Mouse (Mus musculus) lung, postnatal 36 days (tissue): ENCODE measurements at regions not wholly inside any gene's neighbourhood (a gene's known extent, or its start where the extent isn't known, plus 50 kb on each side); places are given as distances from the start of the nearest gene placed in this dataset.
A peak's percentile ranks its signal among the peaks of the same experiment; 100 is the strongest.

Source experiments
- DNase-seq: peaks from one replicate; pipeline ENCODE4 v3.0.0; 2022; ENCODE audit warnings: mixed read lengths

DNA sequence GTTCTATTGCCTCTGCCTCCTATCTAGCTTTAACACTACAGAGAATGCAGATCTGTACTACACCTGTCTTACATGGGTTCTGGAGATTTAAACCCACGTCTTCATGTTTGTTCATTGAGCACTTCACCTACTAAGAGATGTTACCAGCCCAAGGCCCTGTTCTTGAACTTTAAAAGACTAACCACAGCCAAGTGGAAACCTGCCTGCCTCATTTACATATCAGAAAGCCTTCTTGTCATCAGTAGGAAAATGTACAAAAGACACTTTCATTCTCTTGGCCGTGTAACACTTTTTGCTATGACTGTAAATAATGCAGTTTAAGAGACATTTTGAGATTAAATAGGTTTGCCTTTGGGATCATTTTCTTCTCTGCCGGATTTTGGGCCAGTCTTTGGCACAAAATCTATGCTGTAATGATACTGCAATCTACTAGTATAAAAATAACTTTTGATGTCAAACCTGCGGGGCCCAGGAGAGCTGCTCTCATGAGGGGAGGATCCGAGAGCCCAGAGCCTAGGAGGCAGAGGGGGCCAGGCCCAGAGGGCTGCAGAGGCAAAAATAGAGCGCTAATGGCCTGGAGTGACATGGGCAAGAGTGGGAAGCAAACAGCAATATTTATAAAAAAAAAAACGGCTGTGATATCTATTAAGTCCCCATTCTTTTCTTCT, 318.4 kb upstream of the Myo3a start:
- no peak for DNase-seq

DNA sequence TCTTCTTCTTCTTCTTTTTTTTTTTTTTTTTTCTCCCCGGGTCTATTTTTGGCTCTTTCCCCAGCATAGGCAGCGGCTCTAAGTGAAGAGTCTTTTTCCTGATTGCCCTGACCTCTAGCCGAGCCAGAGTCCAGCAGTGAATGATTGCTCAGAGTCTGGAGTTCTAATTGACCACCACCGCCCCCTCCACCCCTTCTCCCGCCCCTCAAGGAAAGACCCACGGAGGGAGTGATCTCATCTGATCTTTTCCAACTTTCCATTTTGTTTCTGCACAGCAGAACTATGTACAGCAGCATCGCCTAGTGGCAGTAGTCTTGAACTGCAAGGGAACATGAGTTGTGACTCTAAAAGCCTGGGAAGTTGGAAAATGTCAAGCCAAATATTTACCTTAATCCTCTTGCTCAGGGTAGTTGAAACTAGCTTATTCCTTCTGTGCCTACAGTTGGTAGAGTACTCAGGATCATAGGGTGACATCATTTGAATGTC, 317.8 kb upstream of the Myo3a start:
- peak; percentile 62 for DNase-seq

GRCm38 (mm10) chr2:21917804-21918690, 309.3 kb upstream of the Myo3a start:
- peak; percentile 6 for DNase-seq

DNA sequence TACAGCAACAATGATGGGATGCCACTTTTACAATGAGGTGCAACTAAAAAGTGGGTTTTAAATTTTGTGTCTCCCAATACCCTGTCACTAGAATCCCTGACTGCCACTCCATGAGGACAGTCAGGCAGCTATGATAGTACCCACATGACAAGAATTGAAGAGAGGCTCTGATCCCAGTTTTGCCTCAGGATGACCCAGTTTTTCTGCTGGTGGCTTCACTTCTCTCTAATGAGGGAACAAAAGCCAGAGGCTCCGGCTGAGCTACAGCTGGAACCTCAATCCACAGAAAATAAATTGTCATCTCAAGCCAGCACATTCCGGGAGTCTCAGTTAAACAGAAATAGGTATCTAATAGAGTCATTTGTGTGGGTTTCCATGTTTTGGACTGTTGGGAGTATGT, 308.2 kb upstream of the Myo3a start:
- no peak for DNase-seq

GRCm38 (mm10) chr2:21927656-21928055, 299.6 kb upstream of the Myo3a start:
- no peak for DNase-seq

DNA sequence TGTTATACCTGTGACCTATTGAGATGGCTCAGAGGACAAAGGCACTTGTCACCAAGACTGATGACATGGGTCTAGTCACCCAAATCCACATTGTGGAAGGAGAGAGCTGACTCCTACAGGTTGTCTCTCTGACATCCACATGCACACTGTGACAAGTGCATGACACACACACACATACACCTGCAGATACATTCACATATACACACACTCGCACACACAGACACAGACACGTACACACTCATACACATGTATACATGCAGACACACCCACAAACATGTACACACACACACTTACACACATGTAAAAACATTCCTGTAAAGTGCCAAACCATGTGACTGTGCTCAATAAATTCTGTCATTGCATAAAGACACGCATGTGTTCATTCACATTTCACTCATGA, 287.3 kb upstream of the Myo3a start:
- DNase-seq = no peak

DNA sequence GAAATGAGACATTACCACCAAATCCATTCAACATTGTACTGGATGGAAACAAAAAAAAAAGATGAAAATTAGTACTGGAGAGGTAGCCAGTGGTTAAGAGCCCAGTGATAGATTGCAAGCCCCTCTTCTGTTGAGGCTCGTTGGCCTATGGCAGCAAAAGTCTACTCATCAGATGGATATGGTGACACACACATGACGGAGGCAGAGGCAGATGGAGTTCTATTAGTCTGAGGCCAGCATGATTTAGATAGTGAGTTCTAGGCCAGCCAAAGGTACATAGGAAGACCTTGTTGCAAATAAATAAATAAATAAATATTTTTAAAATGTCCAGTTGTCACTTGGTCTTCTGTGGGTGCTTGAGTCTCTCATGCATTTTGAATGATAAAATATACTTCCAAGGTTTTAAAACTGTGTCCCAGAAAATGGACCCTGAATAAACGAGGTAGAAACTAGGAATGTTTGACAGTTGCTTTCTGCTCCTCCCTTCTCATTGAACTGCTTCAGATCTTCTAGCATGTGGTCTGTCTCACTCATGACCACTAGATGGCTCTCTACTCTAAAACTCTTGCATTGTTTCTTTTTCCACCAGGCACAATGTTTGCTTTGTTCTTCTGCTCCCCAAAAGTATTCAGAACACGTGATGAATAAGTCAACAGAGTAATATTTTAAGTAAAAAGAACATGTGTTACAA, 286.4 kb upstream of the Myo3a start:
- peak; percentile 68 for DNase-seq

DNA sequence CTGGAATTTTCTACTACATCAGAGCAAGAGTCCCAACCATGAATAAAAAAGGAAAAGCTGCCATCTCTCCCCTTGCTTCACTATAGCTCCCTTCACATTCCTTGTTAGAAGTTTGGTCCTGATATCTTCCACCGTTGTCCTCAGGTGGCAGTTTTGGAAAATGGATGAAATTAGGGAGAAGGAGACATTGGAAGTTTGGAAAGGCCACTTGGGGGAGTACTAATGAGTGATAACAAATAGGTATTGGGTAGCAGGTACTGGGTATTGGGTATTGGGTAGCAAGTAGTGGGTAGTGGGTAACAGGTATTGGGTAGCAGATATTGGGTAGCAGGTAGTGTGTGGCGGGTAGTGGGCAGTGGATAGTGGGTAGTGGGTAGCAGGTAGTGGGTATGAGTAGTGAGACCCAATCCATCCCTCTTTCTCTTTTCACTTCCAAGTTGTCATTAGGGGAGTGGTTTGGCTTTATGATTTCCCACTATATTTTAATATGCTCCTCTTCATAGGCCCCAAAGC, 285.8 kb upstream of the Myo3a start:
- no peak for DNase-seq

- DNase-seq = no peak
Observed at GRCm38 (mm10) chr2:21943676-21944075, 283.6 kb upstream of the Myo3a start.

DNA sequence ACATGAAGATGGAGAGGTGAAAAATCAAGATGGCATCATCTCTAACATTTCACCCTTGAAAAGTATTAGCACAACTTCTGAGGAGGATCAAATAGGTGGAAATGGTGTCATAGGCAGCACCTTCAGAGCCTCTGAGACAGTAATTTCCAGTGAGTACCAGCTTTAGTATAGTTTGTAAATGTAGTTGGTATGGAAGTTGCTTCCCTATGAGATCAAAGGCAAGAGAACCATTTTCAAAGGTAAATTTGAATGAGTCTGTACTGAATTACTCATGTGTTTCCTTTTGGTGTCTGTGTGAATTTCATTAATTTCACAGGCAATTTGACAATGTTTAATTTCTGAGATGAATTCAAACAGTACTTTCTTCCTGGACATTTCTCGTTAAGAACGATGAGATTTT, 280.8 kb upstream of the Myo3a start:
- no peak for DNase-seq

DNA sequence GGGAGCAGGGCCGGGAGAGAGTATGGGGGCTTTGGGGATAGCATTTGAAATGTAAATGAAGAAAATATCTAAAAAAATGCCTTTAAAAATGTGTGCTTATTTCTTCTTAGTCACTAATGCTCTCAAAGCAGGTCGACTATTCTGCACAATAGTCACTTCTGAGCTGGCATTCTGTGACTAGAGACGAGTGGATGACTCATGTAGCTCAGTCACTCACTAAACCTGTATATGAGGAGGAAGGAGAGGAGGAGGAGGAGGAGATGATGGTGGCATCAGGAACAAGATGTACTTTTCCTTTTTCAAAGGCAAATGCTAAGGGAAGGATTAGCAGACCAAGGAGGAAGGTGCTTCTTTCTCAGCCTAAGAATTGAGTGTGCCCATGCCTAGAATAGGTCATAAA, 276.0 kb upstream of the Myo3a start:
- DNase-seq = no peak

DNA sequence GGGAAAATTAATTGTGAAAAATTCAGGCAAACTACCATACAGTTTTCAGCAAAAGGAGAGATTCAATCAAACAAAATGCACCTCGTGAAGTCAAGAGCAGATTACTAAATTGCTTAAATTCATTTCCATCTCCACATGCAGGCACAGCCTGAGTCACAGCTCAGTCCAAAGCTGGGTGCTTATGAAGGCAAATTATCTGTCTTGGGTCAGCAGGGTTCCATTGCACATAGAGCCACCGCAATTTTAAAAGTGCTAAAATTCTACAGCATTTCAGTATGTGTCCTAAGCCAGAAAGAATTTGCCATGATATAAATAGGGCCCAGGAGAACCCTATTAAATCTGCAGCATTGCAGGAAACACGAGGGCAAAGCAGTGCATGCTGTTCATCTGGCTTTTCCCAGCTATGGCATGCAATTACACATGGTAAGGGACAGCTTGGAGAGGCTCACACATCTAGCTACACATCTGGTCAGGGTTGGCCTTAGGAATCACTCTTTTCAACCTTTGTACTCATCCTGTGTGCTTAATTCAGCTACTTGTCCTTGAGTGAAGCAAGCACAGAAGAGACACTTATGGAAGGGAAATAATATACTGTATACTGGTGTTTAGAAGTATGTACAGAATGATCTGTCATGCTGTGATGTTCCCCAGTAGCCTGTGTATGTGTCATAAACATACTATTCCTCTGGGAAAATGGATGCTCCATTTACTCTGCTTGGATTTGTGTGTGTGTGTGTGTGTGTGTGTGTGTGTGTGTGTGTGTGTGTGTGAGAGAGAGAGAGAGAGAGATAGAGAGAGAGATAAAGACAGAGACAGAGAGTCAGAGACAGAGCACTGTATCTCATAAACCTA, 271.0 kb upstream of the Myo3a start:
- DNase-seq = no peak

GRCm38 (mm10) chr2:21958365-21958764, 268.9 kb upstream of the Myo3a start:
- DNase-seq = peak; percentile 4

GRCm38 (mm10) chr2:21958802-21959201, 268.5 kb upstream of the Myo3a start:
- DNase-seq = no peak

GRCm38 (mm10) chr2:21963343-21964026, 263.8 kb upstream of the Myo3a start:
- no peak for DNase-seq

- no peak for DNase-seq
Observed at GRCm38 (mm10) chr2:21964027-21964605, 263.2 kb upstream of the Myo3a start.

DNA sequence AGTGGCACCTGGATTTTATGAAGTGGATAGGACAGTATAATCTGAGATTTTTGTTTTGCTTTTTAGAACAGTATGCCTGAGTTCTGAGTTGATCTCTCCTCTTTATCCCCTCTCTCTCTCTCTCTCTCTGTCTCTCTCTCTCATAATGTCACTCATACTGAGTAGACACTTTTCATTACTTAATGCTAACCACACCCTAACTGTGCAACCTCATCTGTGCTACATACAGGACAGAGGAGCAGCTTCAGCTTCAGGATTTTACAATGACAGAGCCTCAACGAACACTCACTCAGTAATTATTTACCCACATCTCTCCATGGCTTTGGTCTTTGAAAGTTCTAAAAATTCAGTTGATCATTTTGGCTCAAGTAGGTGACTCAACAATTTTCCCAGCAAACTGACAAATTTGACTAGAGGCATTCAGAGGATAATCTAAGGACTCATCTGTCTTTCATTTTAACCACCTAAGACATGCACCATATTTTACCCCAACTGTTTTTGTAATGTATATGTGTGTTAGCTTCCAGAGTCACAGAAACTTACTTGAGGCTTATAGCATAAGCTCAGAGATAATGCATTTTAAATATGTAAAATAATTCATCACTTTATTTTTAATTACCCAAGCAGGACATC, 256.4 kb upstream of the Myo3a start:
- no peak for DNase-seq

DNA sequence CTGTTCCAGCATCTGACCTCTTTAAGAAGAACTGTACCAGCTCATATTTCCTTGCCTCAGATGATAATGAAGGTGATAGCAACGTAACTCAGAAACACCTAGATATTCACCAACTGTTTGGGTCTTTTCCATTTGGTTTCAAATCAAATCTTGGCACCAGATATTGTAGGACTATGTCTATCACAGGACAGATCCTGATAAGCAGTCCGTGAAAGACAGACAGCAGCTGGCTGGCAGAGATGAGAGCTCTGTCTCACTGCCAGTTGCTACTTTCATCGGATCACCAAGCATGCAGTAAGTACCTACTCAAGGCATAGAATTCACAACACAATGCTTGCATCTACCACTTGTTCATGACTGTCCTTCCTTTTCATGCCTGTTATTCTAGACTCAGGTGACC, 252.7 kb upstream of the Myo3a start:
- DNase-seq = no peak

DNA sequence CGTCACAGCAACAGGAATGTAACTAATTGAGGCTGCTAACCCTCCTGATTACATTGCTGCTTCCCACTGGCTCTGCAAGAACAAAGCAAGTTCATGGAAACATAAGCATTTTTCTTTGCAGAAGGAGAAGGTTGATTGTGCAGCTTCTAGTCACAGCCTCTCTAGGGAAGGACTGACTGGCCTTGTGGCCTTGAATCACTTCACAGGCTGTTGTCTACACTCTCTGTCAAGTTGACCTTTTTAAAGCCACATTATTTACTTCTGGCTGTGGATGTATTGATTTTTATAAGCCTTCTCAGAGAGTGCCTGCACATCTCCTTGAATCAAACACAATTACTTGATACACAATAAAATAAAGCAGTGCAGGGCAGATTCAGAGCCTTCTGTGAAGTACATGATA, 251.8 kb upstream of the Myo3a start:
- DNase-seq = no peak

GRCm38 (mm10) chr2:21976337-21976736, 251.0 kb upstream of the Myo3a start:
- no peak for DNase-seq

- DNase-seq = no peak
Observed at GRCm38 (mm10) chr2:21976831-21977230, 250.5 kb upstream of the Myo3a start.
